In the genomic region with DNA sequence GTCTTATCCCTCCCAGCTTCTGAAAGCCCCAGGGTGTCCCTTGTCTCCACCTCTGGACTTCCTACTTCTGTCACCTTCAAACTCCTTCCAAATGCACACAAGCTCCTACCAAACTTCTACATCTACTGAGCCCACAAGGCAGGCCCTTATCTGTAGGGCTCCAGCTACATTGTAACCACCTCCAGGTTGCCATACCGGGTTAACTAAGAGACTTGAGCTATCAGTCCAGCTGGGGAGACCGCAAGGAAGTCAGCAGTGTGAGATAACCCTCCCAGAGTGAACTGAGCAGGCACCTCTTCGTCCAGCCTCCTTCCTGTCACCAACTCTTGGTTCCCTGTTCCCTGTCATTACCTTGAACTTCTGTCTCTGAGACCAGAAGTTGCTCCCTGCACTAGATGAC, we compare ENCODE assay signal across 10 mouse cellular contexts. TPM values are rescaled to one million over a fixed set of nuclear protein-coding genes. Genes with fewer than 3 reads are reported as not detected.
DNase-seq lines count a peak whose midpoint lies in the region; ATAC-seq lines count a peak whose summit lies in the region.
"Had no signal": no experiment of that assay in that cellular context is flagged by ENCODE, and none has a peak within 500 bp of the region (broad histone marks: within the 10 kb centered on the region; RNA-seq: fewer than 3 reads in every experiment).

No protein-coding gene starts in this region.

- peak overlapping the region; percentile 1; the same call in 1 of the 2 replicates for H3K4me2 ChIP-seq in forebrain, embryonic 12.5 days
- no peak overlapping the region for H3K4me2 ChIP-seq in forebrain, embryonic 11.5 days (ENCODE audit: low read depth, low read length, severe bottlenecking)
- H3K4me2 ChIP-seq in midbrain, embryonic 16.5 days (ENCODE audit: low read length) = peak overlapping the region; percentile 77; the same call in 1 of the 2 replicates
- H3K4me2 ChIP-seq in midbrain, embryonic 14.5 days (ENCODE audit: low read length) = no peak overlapping the region
- H3K4me2 ChIP-seq: forebrain, embryonic 15.5 days had no signal

- no peak for DNase-seq in forebrain, embryonic 11.5 days (ENCODE audit: low spot score)
- DNase-seq in midbrain, embryonic 14.5 days = no peak
- DNase-seq in liver = peak; percentile 85
- DNase-seq in spleen, postnatal 36 days (ENCODE audit: low spot score in 2 of 2) = peak; percentile 41 to 68
- no peak for DNase-seq in cerebellum, adult 11 months
- no peak for DNase-seq in urinary bladder, postnatal 14 days (ENCODE audit: low spot score)
- DNase-seq: cerebellum, adult 2 months had no signal

- no peaks in the 10 kb centered on the region for H3K9me3 ChIP-seq in forebrain, embryonic 12.5 days
- no peaks in the 10 kb centered on the region for H3K9me3 ChIP-seq in forebrain, embryonic 11.5 days (ENCODE audit: control insufficient read depth, low read length)
- no peaks in the 10 kb centered on the region for H3K9me3 ChIP-seq in midbrain, embryonic 16.5 days (replicated peaks; ENCODE audit: control insufficient read depth, low read length, poor library complexity, severe bottlenecking)
- no peaks in the 10 kb centered on the region for H3K9me3 ChIP-seq in midbrain, embryonic 14.5 days (ENCODE audit: control insufficient read depth, low read length)
- H3K9me3 ChIP-seq: forebrain, embryonic 15.5 days had no signal

- no peak for ATAC-seq in forebrain, embryonic 12.5 days (ENCODE audit: low FRiP score)
- no peak for ATAC-seq in forebrain, embryonic 11.5 days (replicated peaks; ENCODE audit: low FRiP score)
- ATAC-seq in midbrain, embryonic 16.5 days = no peak
- ATAC-seq in midbrain, embryonic 14.5 days (ENCODE audit: low FRiP score, low TSS enrichment) = no peak
- ATAC-seq: forebrain, embryonic 15.5 days had no signal

- H3K27me3 ChIP-seq in forebrain, embryonic 12.5 days = peaks cover 29% of the 10 kb centered on the region
- peaks cover 2% of the 10 kb centered on the region; the same call in 1 of the 2 replicates for H3K27me3 ChIP-seq in forebrain, embryonic 11.5 days (ENCODE audit: control insufficient read depth, insufficient read depth, low read length)
- H3K27me3 ChIP-seq in midbrain, embryonic 16.5 days (ENCODE audit: control insufficient read depth, insufficient read depth, low read depth, low read length) = no peaks in the 10 kb centered on the region
- H3K27me3 ChIP-seq in midbrain, embryonic 14.5 days (ENCODE audit: control insufficient read depth, insufficient read depth, low read length) = no peaks in the 10 kb centered on the region
- H3K27me3 ChIP-seq: forebrain, embryonic 15.5 days had no signal

- no peaks in the 10 kb centered on the region for H3K36me3 ChIP-seq in forebrain, embryonic 12.5 days (replicated peaks)
- no peaks in the 10 kb centered on the region for H3K36me3 ChIP-seq in forebrain, embryonic 11.5 days (ENCODE audit: control insufficient read depth, insufficient read depth, low read length)
- no peaks in the 10 kb centered on the region for H3K36me3 ChIP-seq in midbrain, embryonic 16.5 days (ENCODE audit: control insufficient read depth, insufficient read depth, low read length)
- H3K36me3 ChIP-seq in midbrain, embryonic 14.5 days (ENCODE audit: control insufficient read depth, insufficient read depth, low read length) = no peaks in the 10 kb centered on the region
- H3K36me3 ChIP-seq: forebrain, embryonic 15.5 days had no signal

- H3K4me3 ChIP-seq in forebrain, embryonic 12.5 days (replicated peaks) = no peak overlapping the region
- H3K4me3 ChIP-seq in forebrain, embryonic 11.5 days (ENCODE audit: low read depth, low read length) = no peak overlapping the region
- H3K4me3 ChIP-seq in midbrain, embryonic 16.5 days (ENCODE audit: low read depth, low read length) = no peak overlapping the region
- H3K4me3 ChIP-seq in midbrain, embryonic 14.5 days (replicated peaks; ENCODE audit: low read depth, low read length) = no peak overlapping the region
- H3K4me3 ChIP-seq: forebrain, embryonic 15.5 days had no signal

- H3K27ac ChIP-seq in forebrain, embryonic 12.5 days = no peak overlapping the region
- H3K27ac ChIP-seq in forebrain, embryonic 11.5 days (ENCODE audit: low read depth, low read length) = no peak overlapping the region
- no peak overlapping the region for H3K27ac ChIP-seq in midbrain, embryonic 16.5 days (ENCODE audit: low read length)
- no peak overlapping the region for H3K27ac ChIP-seq in midbrain, embryonic 14.5 days (replicated peaks; ENCODE audit: low read depth, low read length)
- H3K27ac ChIP-seq: forebrain, embryonic 15.5 days had no signal

- peaks cover 38% of the 10 kb centered on the region for H3K4me1 ChIP-seq in forebrain, embryonic 12.5 days
- H3K4me1 ChIP-seq in forebrain, embryonic 11.5 days (replicated peaks; ENCODE audit: control insufficient read depth, insufficient read depth, low read length) = peaks cover 15% of the 10 kb centered on the region; the same call in 1 of the 2 replicates
- peaks cover 31% of the 10 kb centered on the region for H3K4me1 ChIP-seq in midbrain, embryonic 16.5 days (ENCODE audit: control insufficient read depth, insufficient read depth, low read length)
- peaks cover 35% of the 10 kb centered on the region for H3K4me1 ChIP-seq in midbrain, embryonic 14.5 days (ENCODE audit: control insufficient read depth, insufficient read depth, low read length)

- 87% methylated on average over 3 of the region's 3 CpGs for WGBS in forebrain, embryonic 12.5 days
- 80% methylated on average over 3 of the region's 3 CpGs for WGBS in forebrain, embryonic 11.5 days
- WGBS in midbrain, embryonic 16.5 days = 85% methylated on average over 3 of the region's 3 CpGs
- WGBS in midbrain, embryonic 14.5 days = 86% methylated on average over 3 of the region's 3 CpGs

- H3K9ac ChIP-seq in forebrain, embryonic 12.5 days = no peak overlapping the region
- no peak overlapping the region for H3K9ac ChIP-seq in forebrain, embryonic 11.5 days (ENCODE audit: low read length)
- no peak overlapping the region for H3K9ac ChIP-seq in midbrain, embryonic 16.5 days (ENCODE audit: low read depth, low read length)
- H3K9ac ChIP-seq in midbrain, embryonic 14.5 days (replicated peaks; ENCODE audit: low read length) = no peak overlapping the region
- H3K9ac ChIP-seq: forebrain, embryonic 15.5 days had no signal

RNA-seq across cellular contexts. Expression of gene Micall2, which starts 2.1 kb away (rescaled TPM):
- polyA plus RNA-seq in forebrain, embryonic 12.5 days (2016; fragmentation: Nextera tagmentation; extraction: Ambion mirVana) = 6.2 and 6.5 TPM in 2 replicates
- polyA plus RNA-seq in forebrain, embryonic 11.5 days (2014; fragmentation: Nextera tagmentation; extraction: Ambion mirVana) = 5.4 and 6.7 TPM in 2 replicates
- 14.7 and 15.2 TPM in 2 replicates for polyA plus RNA-seq in midbrain, embryonic 16.5 days (2015; fragmentation: Nextera tagmentation; extraction: Ambion mirVana)
- polyA plus RNA-seq in midbrain, embryonic 14.5 days (2014; fragmentation: Nextera tagmentation; extraction: Ambion mirVana) = 12.7 and 13.4 TPM in 2 replicates

RNA-seq across cellular contexts. Expression of gene Ints1, which starts 41.5 kb away (rescaled TPM):
- 37.7 and 40.8 TPM in 2 replicates for polyA plus RNA-seq in forebrain, embryonic 12.5 days (2016; fragmentation: Nextera tagmentation; extraction: Ambion mirVana)
- polyA plus RNA-seq in forebrain, embryonic 11.5 days (2014; fragmentation: Nextera tagmentation; extraction: Ambion mirVana) = 40.5 and 42.0 TPM in 2 replicates
- polyA plus RNA-seq in midbrain, embryonic 16.5 days (2015; fragmentation: Nextera tagmentation; extraction: Ambion mirVana) = 33.2 TPM in 2 replicates
- 39.0 and 44.7 TPM in 2 replicates for polyA plus RNA-seq in midbrain, embryonic 14.5 days (2014; fragmentation: Nextera tagmentation; extraction: Ambion mirVana)

RNA-seq across cellular contexts. Expression of gene Mafk, which starts 57.3 kb away (rescaled TPM):
- 11.4 and 12.0 TPM in 2 replicates for polyA plus RNA-seq in forebrain, embryonic 12.5 days (2016; fragmentation: Nextera tagmentation; extraction: Ambion mirVana)
- 7.5 and 8.3 TPM in 2 replicates for polyA plus RNA-seq in forebrain, embryonic 11.5 days (2014; fragmentation: Nextera tagmentation; extraction: Ambion mirVana)
- polyA plus RNA-seq in midbrain, embryonic 16.5 days (2015; fragmentation: Nextera tagmentation; extraction: Ambion mirVana) = 17.6 and 18.8 TPM in 2 replicates
- polyA plus RNA-seq in midbrain, embryonic 14.5 days (2014; fragmentation: Nextera tagmentation; extraction: Ambion mirVana) = 9.2 and 10.3 TPM in 2 replicates

Comparison
In these comparisons a context has a peak if more than half of its experiments do, and no peak if none do; other contexts are left out.
1. H3K4me2 ChIP-seq: peak in forebrain, embryonic 12.5 days (single experiment) and midbrain, embryonic 16.5 days (single experiment); none in forebrain, embryonic 11.5 days (single experiment) and midbrain, embryonic 14.5 days (single experiment).
2. DNase-seq: peak in liver (single experiment) and spleen, postnatal 36 days (2 of 2); none in forebrain, embryonic 11.5 days (single experiment), midbrain, embryonic 14.5 days (single experiment), cerebellum, adult 11 months (single experiment) and urinary bladder, postnatal 14 days (single experiment).